Mouse (Mus musculus) embryonic fibroblast, embryonic 13.5 days (primary cell): Measurements from ENCODE around the gene Stard8.

Experiments
- CTCF ChIP-seq: IDR thresholded peaks from 2 replicates; pipeline ENCODE4 v1.5.1; 2011; ENCODE audit warnings: mild to moderate bottlenecking, control low read depth, low read length, moderate library complexity, borderline replicate concordance; ENCODE audit not compliant: insufficient read depth
- POLR2A ChIP-seq: IDR thresholded peaks from 2 replicates; pipeline ENCODE4 v1.6.1; 2011; ENCODE audit warnings: low read depth, mild to moderate bottlenecking, control low read depth, low read length, moderate library complexity

- TF ChIP-seq CTCF (no peak), POLR2A (no peak)
Observed at GRCm38 (mm10) chrX:98959050-98959449, 44.0 kb upstream of the Stard8 start.
